Mouse (Mus musculus) CH12.LX (cell line): ENCODE measurements at regions not wholly inside any gene's neighbourhood (a gene's known extent, or its start where the extent isn't known, plus 50 kb on each side); places are given as distances from the start of the nearest gene placed in this dataset.

Experiments used
- DNase-seq: peaks from one replicate; pipeline ENCODE4 v3.0.0-alpha.2; 2013; ENCODE audit errors: extremely low read depth
- H3K27ac ChIP-seq: 2 replicates; pipeline ENCODE4 v1.5.1; 2012; ENCODE audit warnings: low read depth, mild to moderate bottlenecking, control low read depth, moderate library complexity; ENCODE audit not compliant: insufficient read depth
- H3K27me3 ChIP-seq: replicated peaks from 2 replicates; pipeline ENCODE3; 2012; ENCODE audit warnings: inconsistent platforms
- H3K36me3 ChIP-seq, 2 experiments: replicated peaks in 1 of 2; 2 replicates each; pipeline versions ENCODE3 to v1.6.1; 2012; ENCODE audit warnings: inconsistent platforms in 1 of 2, low read length in 1 of 2, mild to moderate bottlenecking in 1 of 2, mixed read lengths in 1 of 2, moderate library complexity in 1 of 2; ENCODE audit not compliant: control insufficient read depth in 1 of 2, insufficient read depth in 1 of 2
- H3K4me1 ChIP-seq, 2 experiments: 2 replicates each; pipeline ENCODE4 v1.6.1; 2012; ENCODE audit warnings: inconsistent platforms in 1 of 2, moderate library complexity in 1 of 2; ENCODE audit not compliant: insufficient read depth in 2 of 2, control insufficient read depth in 1 of 2
- H3K4me2 ChIP-seq: 2 replicates; pipeline ENCODE4 v1.6.1; 2012; ENCODE audit warnings: low read depth, mild to moderate bottlenecking, control low read depth; ENCODE audit not compliant: poor library complexity, insufficient read depth, severe bottlenecking
- H3K4me3 ChIP-seq, 3 experiments: fragments of 150-350 bp in 1 of 3; sonication (generic) in 1 of 3; replicated peaks in 1 of 3; 2 replicates each; pipeline versions ENCODE3 to v1.5.1; 2011 to 2012; ENCODE audit warnings: low read depth in 2 of 3, low read length in 2 of 3, mild to moderate bottlenecking in 2 of 3, moderate library complexity in 2 of 3, control low read depth in 1 of 3, improper control_type of control experiment in 1 of 3, inconsistent platforms in 1 of 3, mixed read lengths in 1 of 3; ENCODE audit not compliant: poor library complexity in 1 of 3
- H3K79me2 ChIP-seq: replicated peaks from 2 replicates; pipeline ENCODE4 v1.6.1; 2012; ENCODE audit warnings: mild to moderate bottlenecking, moderate library complexity; ENCODE audit not compliant: control insufficient read depth, poor library complexity, insufficient read depth, severe bottlenecking; ENCODE audit errors: extremely low read depth
- H3K9ac ChIP-seq: 2 replicates; pipeline ENCODE4 v1.6.1; 2012; ENCODE audit warnings: low read depth, mild to moderate bottlenecking, control low read depth, moderate library complexity; ENCODE audit not compliant: insufficient read depth
- H3K9me3 ChIP-seq: replicated peaks from 2 replicates; pipeline ENCODE3; 2012; ENCODE audit warnings: low read length, inconsistent platforms, mixed read lengths
- CHD1 ChIP-seq: IDR thresholded peaks from 2 replicates; pipeline ENCODE4 v1.6.1; 2012; ENCODE audit warnings: low read depth, low read length, improper control_type of control experiment, inconsistent platforms
- CTCF ChIP-seq, 2 experiments: IDR thresholded peaks in 1 of 2; conservative IDR thresholded peaks in 1 of 2; 2 replicates each; pipeline ENCODE4 v1.5.1; 2011 to 2012; ENCODE audit warnings: low read depth in 2 of 2, low read length in 2 of 2, improper control_type of control experiment in 1 of 2, inconsistent platforms in 1 of 2, mild to moderate bottlenecking in 1 of 2, moderate library complexity in 1 of 2
- EP300 ChIP-seq: IDR thresholded peaks from 2 replicates; pipeline ENCODE4 v1.6.1; 2011; ENCODE audit warnings: low read length, improper control_type of control experiment
- GABPA ChIP-seq: IDR thresholded peaks from 2 replicates; pipeline ENCODE4 v1.6.1; 2012; ENCODE audit warnings: low read depth, low read length, improper control_type of control experiment, inconsistent platforms; ENCODE audit not compliant: insufficient replicate concordance
- JUND ChIP-seq: conservative IDR thresholded peaks from 2 replicates; pipeline ENCODE4 v1.6.1; 2011; ENCODE audit warnings: low read depth, low read length, improper control_type of control experiment
- MAX ChIP-seq: IDR thresholded peaks from 2 replicates; pipeline ENCODE4 v1.6.1; 2011; ENCODE audit warnings: low read length, improper control_type of control experiment
- MXI1 ChIP-seq: IDR thresholded peaks from 2 replicates; pipeline ENCODE4 v1.6.1; 2011; ENCODE audit warnings: mild to moderate bottlenecking, low read depth, low read length, improper control_type of control experiment
- NRF1 ChIP-seq: IDR thresholded peaks from 2 replicates; pipeline ENCODE4 v1.6.1; 2014; ENCODE audit warnings: low read depth, mild to moderate bottlenecking, inconsistent platforms, low read length, improper control_type of control experiment, moderate library complexity
- PAX5 ChIP-seq: IDR thresholded peaks from 2 replicates; pipeline ENCODE4 v1.6.1; 2012; ENCODE audit warnings: low read length, inconsistent platforms, mixed read lengths
- RAD21 ChIP-seq: IDR thresholded peaks from 2 replicates; pipeline ENCODE4 v1.6.1; 2011; ENCODE audit warnings: low read depth, mild to moderate bottlenecking, low read length, improper control_type of control experiment, moderate library complexity
- RCOR1 ChIP-seq: conservative IDR thresholded peaks from 2 replicates; pipeline ENCODE4 v1.6.1; 2012; ENCODE audit warnings: low read depth, mild to moderate bottlenecking, inconsistent platforms, low read length, improper control_type of control experiment
- TBP ChIP-seq: conservative IDR thresholded peaks from 2 replicates; pipeline ENCODE4 v1.6.1; 2011; ENCODE audit warnings: low read depth, low read length, improper control_type of control experiment
- UBTF ChIP-seq: IDR thresholded peaks from 2 replicates; pipeline ENCODE4 v1.6.1; 2012; ENCODE audit warnings: low read depth, mild to moderate bottlenecking, inconsistent platforms, low read length, improper control_type of control experiment, moderate library complexity
- USF2 ChIP-seq: conservative IDR thresholded peaks from 2 replicates; pipeline ENCODE4 v1.6.1; 2011; ENCODE audit warnings: low read depth, low read length, improper control_type of control experiment
- ZMIZ1 ChIP-seq: IDR thresholded peaks from 2 replicates; pipeline ENCODE4 v1.6.1; 2012; ENCODE audit warnings: low read depth, mild to moderate bottlenecking, inconsistent platforms, low read length, improper control_type of control experiment
- dilution Hi-C: fragments of 300-500 bp; cut with MboI; formaldehyde crosslinking; loops from 2 replicates; pipeline ENCODE4 v1.14.3; 2020; ENCODE audit warnings: low sequenced_read_pairs; ENCODE audit not compliant: extremely low pct_unique_long_range_greater_than_20kb, extremely low pct_ligation_motif_present
- in situ Hi-C: fragments of 300-500 bp; cut with MboI; formaldehyde crosslinking; loops from 3 replicates; pipeline ENCODE4 v1.14.3; 2019; ENCODE audit warnings: low sequenced_read_pairs, low pct_ligation_motif_present, low pct_unique_long_range_greater_than_20kb, mixed read lengths

GRCm38 (mm10) chr3:143732966-143733725 is 471.9 kb downstream of the Lmo4 start:
- Histone ChIP-seq H3K36me3 (no peaks in the 10 kb centered on the region), H3K4me3 (no peak overlapping the region), H3K79me2 (no peaks in the 10 kb centered on the region), H3K9ac (no peak overlapping the region), H3K9me3 (no peaks in the 10 kb centered on the region), H3K27me3 (no peaks in the 10 kb centered on the region), H3K27ac (no peak overlapping the region), H3K4me2 (no peak overlapping the region), H3K4me1 (peaks cover 0 to 5% of the 10 kb centered on the region in 2 experiments; a peak in 1 of 4 replicates)
- dilution Hi-C loops: no loop called here
- TF ChIP-seq UBTF (no peak), JUND (no peak), MXI1 (no peak), GABPA (no peak), CHD1 (no peak), RCOR1 (no peak), USF2 (no peak), PAX5 (no peak), MAX (no peak), CTCF (conservative IDR thresholded peaks at IDR 0.05 in 1 of 2, IDR thresholded peaks at IDR 0.05 in 1 of 2; ENCODE audit: low read depth in 2 of 2, low read length in 2 of 2) (no peak), EP300 (no peak)
- in situ Hi-C loops: no loop called here
- no peak for DNase-seq

- H3K9me3 ChIP-seq: no peaks in the 10 kb centered on the region
- H3K4me3 ChIP-seq: no peak overlapping the region
- no peaks in the 10 kb centered on the region for H3K27me3 ChIP-seq
- no peak for TF ChIP-seq RAD21
- TF ChIP-seq CTCF (conservative IDR thresholded peaks at IDR 0.05 in 1 of 2, IDR thresholded peaks at IDR 0.05 in 1 of 2; ENCODE audit: low read depth in 2 of 2, low read length in 2 of 2): no peak
- TF ChIP-seq NRF1: no peak
- no peak for TF ChIP-seq JUND
- TF ChIP-seq TBP: no peak
- no peak for TF ChIP-seq ZMIZ1
- dilution Hi-C loops: no loop called here
- in situ Hi-C loops: no loop called here
- no peak overlapping the region for H3K4me2 ChIP-seq
- no peaks in the 10 kb centered on the region for H3K36me3 ChIP-seq
- H3K79me2 ChIP-seq: no peaks in the 10 kb centered on the region
- H3K9ac ChIP-seq: no peak overlapping the region
- H3K4me1 ChIP-seq: no peaks in the 10 kb centered on the region
- no peak for DNase-seq
- H3K27ac ChIP-seq: no peak overlapping the region
Measured at GRCm38 (mm10) chr3:143729473-143730076, 475.4 kb downstream of the Lmo4 start.
